Comparison of ENCODE assay signal across 13 mouse cellular contexts in genomic region chr3:100439088-100439487, GRCm38 (mm10). TPM values are rescaled to one million over a fixed set of nuclear protein-coding genes. Genes with fewer than 3 reads are reported as not detected.
DNase-seq lines count a peak whose midpoint lies in the region; ATAC-seq and TF ChIP-seq lines count a peak whose summit lies in the region.
"Had no signal": no experiment of that assay in that cellular context is flagged by ENCODE, and none has a peak within 500 bp of the region (broad histone marks: within the 10 kb centered on the region; RNA-seq: fewer than 3 reads in every experiment).

No protein-coding gene starts in this region.

- H3K9me3 ChIP-seq in intestine, embryonic 15.5 days: no peaks in the 10 kb centered on the region
- no peaks in the 10 kb centered on the region for H3K9me3 ChIP-seq in intestine, postnatal 0 days (ENCODE audit: control insufficient read depth)
- no peaks in the 10 kb centered on the region for H3K9me3 ChIP-seq in liver, embryonic 11.5 days (ENCODE audit: control insufficient read depth, low read length)
- H3K9me3 ChIP-seq: embryonic facial prominence, embryonic 13.5 days had no signal

- no peak overlapping the region for H3K27ac ChIP-seq in intestine, embryonic 15.5 days
- no peak overlapping the region for H3K27ac ChIP-seq in intestine, postnatal 0 days (ENCODE audit: low read depth, low read length)
- peak overlapping the region; percentile 92 for H3K27ac ChIP-seq in liver, embryonic 11.5 days (ENCODE audit: low read depth, low read length)
- peak overlapping the region; percentile 74 for H3K27ac ChIP-seq in small intestine, adult 2 months (ENCODE audit: insufficient read depth, low read depth, low read length)
- H3K27ac ChIP-seq: embryonic facial prominence, embryonic 13.5 days had no signal

- DNase-seq in liver, embryonic 11.5 days (ENCODE audit: low spot score): no peak
- no peak for DNase-seq in frontal cortex, postnatal 36 days (ENCODE audit: low spot score in 2 of 2)
- DNase-seq: cerebellum, adult 9-10 months; heart, postnatal 14 days; kidney, adult 8-10 months; midbrain, embryonic 14.5 days; right cerebral cortex, postnatal 14 days had no signal

- no peaks in the 10 kb centered on the region for H3K27me3 ChIP-seq in intestine, embryonic 15.5 days (replicated peaks)
- no peaks in the 10 kb centered on the region for H3K27me3 ChIP-seq in intestine, postnatal 0 days (replicated peaks; ENCODE audit: control insufficient read depth, insufficient read depth, low read length)
- H3K27me3 ChIP-seq in liver, embryonic 11.5 days (replicated peaks; ENCODE audit: control insufficient read depth, insufficient read depth, low read length): no peaks in the 10 kb centered on the region
- H3K27me3 ChIP-seq in small intestine, adult 2 months (ENCODE audit: control insufficient read depth, insufficient read depth, low read length): no peaks in the 10 kb centered on the region
- H3K27me3 ChIP-seq: embryonic facial prominence, embryonic 13.5 days had no signal

- 0 out of 2 replicates have a peak, but pooled peaks cover 2% of the 10 kb centered on the region for H3K4me1 ChIP-seq in intestine, embryonic 15.5 days (replicated peaks)
- H3K4me1 ChIP-seq in intestine, postnatal 0 days (replicated peaks; ENCODE audit: control insufficient read depth, insufficient read depth, low read length): no peaks in the 10 kb centered on the region
- peaks cover 43% of the 10 kb centered on the region for H3K4me1 ChIP-seq in liver, embryonic 11.5 days (replicated peaks; ENCODE audit: control insufficient read depth, insufficient read depth, low read length)
- H3K4me1 ChIP-seq in small intestine, adult 2 months (ENCODE audit: control insufficient read depth, insufficient read depth, insufficient read length, low read length): peaks cover 5% of the 10 kb centered on the region; the same call in 1 of the 2 replicates
- H3K4me1 ChIP-seq: embryonic facial prominence, embryonic 13.5 days had no signal

- WGBS in intestine, embryonic 15.5 days: 49% methylated on average over 3 of the region's 3 CpGs
- WGBS in intestine, postnatal 0 days: 35% methylated on average over 3 of the region's 3 CpGs
- WGBS in liver, embryonic 11.5 days: 46% methylated on average over 3 of the region's 3 CpGs
- 31% methylated on average over 3 of the region's 3 CpGs for WGBS in small intestine, adult 2 months

- TF ChIP-seq CTCF in intestine, postnatal 0 days (IDR thresholded peaks at IDR 0.05; ENCODE audit: low read depth): no peak
- TF ChIP-seq CTCF in small intestine, adult 2 months (IDR thresholded peaks at IDR 0.05; ENCODE audit: extremely low read depth, insufficient read length, insufficient replicate concordance, low read depth, low read length): no peak

- no peak for TF ChIP-seq POLR2A in small intestine, adult 2 months (IDR thresholded peaks at IDR 0.05; ENCODE audit: low read depth, low read length)

- no peak overlapping the region for H3K4me2 ChIP-seq in intestine, embryonic 15.5 days (replicated peaks)
- no peak overlapping the region for H3K4me2 ChIP-seq in intestine, postnatal 0 days (replicated peaks; ENCODE audit: low read depth)
- peak overlapping the region; percentile 47 for H3K4me2 ChIP-seq in liver, embryonic 11.5 days
- H3K4me2 ChIP-seq: embryonic facial prominence, embryonic 13.5 days had no signal

- ATAC-seq in intestine, embryonic 15.5 days: peak; percentile 12; the same call in 1 of the 2 replicates
- ATAC-seq in intestine, postnatal 0 days: no peak
- ATAC-seq in common myeloid progenitor, adult 5-6 weeks (replicated peaks; ENCODE audit: low read depth, poor library complexity, severe bottlenecking): peak; percentile 27
- no peak for ATAC-seq in liver, embryonic 11.5 days (replicated peaks; ENCODE audit: low FRiP score)
- no peak for ATAC-seq in inflammation-experienced regulatory T-cells, adult 6 months

- no peaks in the 10 kb centered on the region for H3K36me3 ChIP-seq in intestine, embryonic 15.5 days
- H3K36me3 ChIP-seq in intestine, postnatal 0 days (ENCODE audit: control insufficient read depth, insufficient read depth): no peaks in the 10 kb centered on the region
- no peaks in the 10 kb centered on the region for H3K36me3 ChIP-seq in liver, embryonic 11.5 days (ENCODE audit: control insufficient read depth, insufficient read depth, low read length)
- H3K36me3 ChIP-seq in small intestine, adult 2 months (ENCODE audit: control insufficient read depth, insufficient read depth, low read length): no peaks in the 10 kb centered on the region
- H3K36me3 ChIP-seq: embryonic facial prominence, embryonic 13.5 days had no signal

- no peak overlapping the region for H3K9ac ChIP-seq in intestine, embryonic 15.5 days
- no peak overlapping the region for H3K9ac ChIP-seq in intestine, postnatal 0 days (ENCODE audit: low read depth, low read length)
- H3K9ac ChIP-seq in liver, embryonic 11.5 days (ENCODE audit: low read depth, low read length): peak overlapping the region; percentile 51
- H3K9ac ChIP-seq: embryonic facial prominence, embryonic 13.5 days had no signal

- no peak overlapping the region for H3K4me3 ChIP-seq in intestine, embryonic 15.5 days (replicated peaks)
- H3K4me3 ChIP-seq in intestine, postnatal 0 days (ENCODE audit: low read depth, low read length): no peak overlapping the region
- peak overlapping the region; percentile 3; the same call in 1 of the 2 replicates for H3K4me3 ChIP-seq in liver, embryonic 11.5 days (ENCODE audit: low read depth, low read length)
- H3K4me3 ChIP-seq in small intestine, adult 2 months (ENCODE audit: low read depth, low read length): no peak overlapping the region
- H3K4me3 ChIP-seq: embryonic facial prominence, embryonic 13.5 days had no signal

RNA-seq across cellular contexts. Expression of gene Tent5c, which starts 50.0 kb away (rescaled TPM):
- polyA plus RNA-seq in intestine, embryonic 15.5 days (2015; fragmentation: Nextera tagmentation; extraction: Ambion mirVana): 11.1 and 15.8 TPM in 2 replicates
- polyA plus RNA-seq in intestine, postnatal 0 days (2015; fragmentation: Nextera tagmentation; extraction: Ambion mirVana): 1.8 TPM in 2 replicates
- total RNA-seq in common myeloid progenitor, adult 5-6 weeks (2017): 2.9 and 4.2 TPM in 2 replicates
- 10.5 and 11.3 TPM in 2 replicates for polyA plus RNA-seq in liver, embryonic 11.5 days (2014; fragmentation: Nextera tagmentation; extraction: Ambion mirVana)
- 7.7 and 10.3 TPM in 2 replicates for polyA plus RNA-seq in small intestine, adult 2 months (2012; rRNA removed)
- 10 to 100 TPM; 17.9 to 43.9 (median 38.3) TPM for polyA plus RNA-seq in inflammation-experienced regulatory T-cells, adult 6 months (2017; shearing (Covaris generic))

Comparison
In these comparisons a context has a peak if more than half of its experiments do, and no peak if none do; other contexts are left out.
1. ATAC-seq: peak in intestine, embryonic 15.5 days (single experiment) and common myeloid progenitor, adult 5-6 weeks (single experiment); none in intestine, postnatal 0 days (single experiment), liver, embryonic 11.5 days (single experiment) and inflammation-experienced regulatory T-cells, adult 6 months (single experiment).
2. H3K27ac ChIP-seq: peak in liver, embryonic 11.5 days (single experiment) and small intestine, adult 2 months (single experiment); none in intestine, embryonic 15.5 days (single experiment) and intestine, postnatal 0 days (single experiment).